Mouse (Mus musculus): ENCODE measurements around the gene Dgkd.

The Dgkd gene

GRCm38 (mm10) chr1:87852892-87853600, at the start of gene Dgkd:
Gene Dgkd (plus strand): TSS chr1:87853287.
- in situ Hi-C loops (cut with MboI, MseI) = loop anchor here (25.0 kb wide), 1 partner anchor 1416 kb away; the partner anchor contains the start of genes Nmur1 and Tex44

- in situ Hi-C loops (cut with MboI, MseI) = loop anchor here (10.0 kb wide), 1 partner anchor 1921 kb away; no protein-coding TSS in a partner anchor
Observed at GRCm38 (mm10) chr1:87803576-87803975, 49.5 kb upstream of the Dgkd start, which contains the start of gene Sag. Gene Sag (plus strand): TSS chr1:87803680.

GRCm38 (mm10) chr1:87807751-87808150, 45.3 kb upstream of the Dgkd start:
- in situ Hi-C loops (cut with MboI, MseI) = loop anchor here (10.0 kb wide), 1 partner anchor 1917 kb away; no protein-coding TSS in a partner anchor

GRCm38 (mm10) chr1:87811391-87811790, 41.7 kb upstream of the Dgkd start:
- in situ Hi-C loops (cut with MboI, MseI) = no loop called here

GRCm38 (mm10) chr1:87812061-87812460, 41.0 kb upstream of the Dgkd start:
- in situ Hi-C loops (cut with MboI, MseI) = no loop called here

- in situ Hi-C loops (cut with MboI, MseI) = no loop called here
Observed at GRCm38 (mm10) chr1:87813155-87813554, 39.9 kb upstream of the Dgkd start.

- in situ Hi-C loops (cut with MboI, MseI) = no loop called here
Observed at GRCm38 (mm10) chr1:87813681-87814080, 39.4 kb upstream of the Dgkd start.

GRCm38 (mm10) chr1:87824420-87824995, 28.6 kb upstream of the Dgkd start:
- in situ Hi-C loops (cut with MboI, MseI) = no loop called here

GRCm38 (mm10) chr1:87825281-87825680, 27.8 kb upstream of the Dgkd start:
- in situ Hi-C loops (cut with MboI, MseI) = loop anchor here (25.0 kb wide), 1 partner anchor 762 kb away; no protein-coding TSS in a partner anchor

GRCm38 (mm10) chr1:87825991-87826390, 27.1 kb upstream of the Dgkd start:
- in situ Hi-C loops (cut with MboI, MseI) = loop anchor here (25.0 kb wide), 1 partner anchor 761 kb away; no protein-coding TSS in a partner anchor

GRCm38 (mm10) chr1:87826474-87826873, 26.6 kb upstream of the Dgkd start:
- in situ Hi-C loops (cut with MboI, MseI) = loop anchor here (25.0 kb wide), 1 partner anchor 761 kb away; no protein-coding TSS in a partner anchor

GRCm38 (mm10) chr1:87827476-87827875, 25.6 kb upstream of the Dgkd start:
- in situ Hi-C loops (cut with MboI, MseI) = loop anchor here (25.0 kb wide), 1 partner anchor 760 kb away; no protein-coding TSS in a partner anchor

- in situ Hi-C loops (cut with MboI, MseI) = loop anchor here (25.0 kb wide), 1 partner anchor 759 kb away; no protein-coding TSS in a partner anchor
Observed at GRCm38 (mm10) chr1:87828185-87828584, 24.9 kb upstream of the Dgkd start.

GRCm38 (mm10) chr1:87828926-87829580, 24.0 kb upstream of the Dgkd start:
- in situ Hi-C loops (cut with MboI, MseI) = loop anchor here (25.0 kb wide), 1 partner anchor 758 kb away; no protein-coding TSS in a partner anchor

GRCm38 (mm10) chr1:87829621-87830211, 23.4 kb upstream of the Dgkd start:
- in situ Hi-C loops (cut with MboI, MseI) = loop anchor here (25.0 kb wide), 1 partner anchor 758 kb away; no protein-coding TSS in a partner anchor

- in situ Hi-C loops (cut with MboI, MseI) = loop anchor here (25.0 kb wide), 1 partner anchor 751 kb away; no protein-coding TSS in a partner anchor
Observed at GRCm38 (mm10) chr1:87836453-87836852, 16.6 kb upstream of the Dgkd start.

- in situ Hi-C loops (cut with MboI, MseI) = loop anchor here (25.0 kb wide), 1 partner anchor 750 kb away; no protein-coding TSS in a partner anchor
Observed at GRCm38 (mm10) chr1:87837018-87837417, 16.1 kb upstream of the Dgkd start.

GRCm38 (mm10) chr1:87840411-87841208, 12.5 kb upstream of the Dgkd start:
- in situ Hi-C loops (cut with MboI, MseI) = loop anchor here (25.0 kb wide), 1 partner anchor 747 kb away; no protein-coding TSS in a partner anchor

- in situ Hi-C loops (cut with MboI, MseI) = loop anchor here (25.0 kb wide), 1 partner anchor 740 kb away; no protein-coding TSS in a partner anchor
Observed at GRCm38 (mm10) chr1:87846801-87847474, 6.1 kb upstream of the Dgkd start.

All from regulatory T cell (primary cell).